Mouse (Mus musculus) heart, postnatal 0 days (tissue): ENCODE results near the gene Dlg2. TPM values are rescaled to one million over a fixed set of nuclear protein-coding genes. Genes with fewer than 3 reads are reported as not detected.

Experiments
- ATAC-seq: fragments of 200-750 bp; cut with Nextera tagmentation; 2 replicates; pipeline ENCODE4 v1.8.0; 2017; ENCODE audit warnings: low read depth, moderate number of reproducible peaks, moderate library complexity; ENCODE audit not compliant: insufficient read depth
- DNase-seq: peaks from one replicate; pipeline ENCODE4 v3.0.0-alpha.2; 2016; ENCODE audit warnings: low spot score
- H3K27ac ChIP-seq: fragments of 300-500 bp; sonication (generic); 2 replicates; pipeline ENCODE4 v1.5.1; 2014; ENCODE audit warnings: low read depth, mild to moderate bottlenecking
- H3K27me3 ChIP-seq: fragments of 300-500 bp; sonication (generic); 2 replicates; pipeline ENCODE4 v1.6.1; 2014; ENCODE audit warnings: low read length, mixed read lengths; ENCODE audit not compliant: control insufficient read depth, insufficient read depth
- H3K36me3 ChIP-seq: fragments of 300-500 bp; sonication (generic); replicated peaks from 2 replicates; pipeline ENCODE4 v1.6.1; 2014; ENCODE audit warnings: low read length, mixed read lengths; ENCODE audit not compliant: control insufficient read depth, insufficient read depth
- H3K4me1 ChIP-seq: fragments of 300-500 bp; sonication (generic); 2 replicates; pipeline ENCODE4 v1.6.1; 2014; ENCODE audit warnings: antibody characterized with exemption; ENCODE audit not compliant: control insufficient read depth, insufficient read depth
- H3K4me2 ChIP-seq: fragments of 300-500 bp; sonication (generic); 2 replicates; pipeline ENCODE4 v1.6.1; 2014; ENCODE audit warnings: low read depth, mild to moderate bottlenecking, low read length, moderate library complexity
- H3K4me3 ChIP-seq: fragments of 300-500 bp; sonication (generic); 2 replicates; pipeline ENCODE4 v1.5.1; 2014; ENCODE audit warnings: low read depth, low read length
- H3K9ac ChIP-seq: fragments of 300-500 bp; sonication (generic); replicated peaks from 2 replicates; pipeline ENCODE4 v1.6.1; 2014; ENCODE audit warnings: low read depth, low read length, mixed read lengths
- H3K9me3 ChIP-seq: fragments of 300-500 bp; sonication (generic); replicated peaks from 2 replicates; pipeline ENCODE4 v1.6.1; 2016; ENCODE audit warnings: low read length; ENCODE audit not compliant: control insufficient read depth
- CTCF ChIP-seq: IDR thresholded peaks from 2 replicates; pipeline ENCODE4 v1.5.1; 2016; ENCODE audit warnings: antibody characterized with exemption, control low read depth, low read depth
- EP300 ChIP-seq: IDR thresholded peaks from 2 replicates; pipeline ENCODE4 v1.6.1; 2016; ENCODE audit warnings: antibody characterized with exemption, low read depth
- WGBS: fragments of 180-500 bp; shearing (Covaris S2); extraction: QIAGEN DNeasy Blood & Tissue Kit; methylation state at CpG from one replicate; pipeline ENCODE4 v1.1.7; 2014; 5-methylcytosine and 5-hydroxymethylcytosine counted together
- polyA plus RNA-seq: library from polyadenylated mRNA; unstranded; fragments of >200 nt; fragmentation: Nextera tagmentation; extraction: Ambion mirVana; gene quantifications from 2 replicates; pipeline ENCODE4 v1.2.1, GENCODE M21; 2015
- total RNA-seq: library from RNA; depleted of rRNA; stranded (reverse); fragments of >200 nt; gene quantifications from 2 replicates; pipeline ENCODE4 v1.2.3, GENCODE M21; 2014; ENCODE audit warnings: low replicate concordance

The Dlg2 gene
- total and polyA plus RNA-seq, 2 experiments from 2014 or later, result 1.3 to 2.3 TPM

- Histone ChIP-seq H3K27ac (no peak overlapping the region), H3K9ac (no peak overlapping the region), H3K36me3 (no peaks in the 10 kb centered on the region), H3K4me3 (no peak overlapping the region), H3K4me1 (no peaks in the 10 kb centered on the region), H3K27me3 (no peaks in the 10 kb centered on the region), H3K9me3 (no peaks in the 10 kb centered on the region), H3K4me2 (no peak overlapping the region)
- DNase-seq (no peak), ATAC-seq (no peak)
- TF ChIP-seq EP300 (no peak), CTCF (no peak)
- WGBS, result 70% methylated on average over 3 of the region's 3 CpGs
Measured at GRCm38 (mm10) chr7:92363386-92363785, 1886.9 kb downstream of the Dlg2 start.

- no peak for TF ChIP-seq EP300
- H3K9ac ChIP-seq, result no peak overlapping the region
- H3K4me1 ChIP-seq, result no peaks in the 10 kb centered on the region
- H3K27ac ChIP-seq, result no peak overlapping the region
- H3K9me3 ChIP-seq, result no peaks in the 10 kb centered on the region
- ATAC-seq, result no peak
- no peaks in the 10 kb centered on the region for H3K27me3 ChIP-seq
- H3K4me2 ChIP-seq, result no peak overlapping the region
- DNase-seq, result no peak
- H3K36me3 ChIP-seq, result no peaks in the 10 kb centered on the region
- 81% methylated on average over 4 of the region's 4 CpGs for WGBS
- H3K4me3 ChIP-seq, result no peak overlapping the region
Measured at GRCm38 (mm10) chr7:92363800-92364199, 1887.3 kb downstream of the Dlg2 start.

- Histone ChIP-seq H3K4me1 (no peaks in the 10 kb centered on the region), H3K27ac (no peak overlapping the region), H3K4me3 (no peak overlapping the region), H3K9ac (no peak overlapping the region), H3K4me2 (no peak overlapping the region), H3K9me3 (no peaks in the 10 kb centered on the region), H3K36me3 (no peaks in the 10 kb centered on the region), H3K27me3 (no peaks in the 10 kb centered on the region)
- no peak for TF ChIP-seq CTCF
- TF ChIP-seq EP300, result no peak
- WGBS, result 69% methylated on average over 1 of the region's 1 CpGs
- ATAC-seq (no peak), DNase-seq (no peak)
Measured at GRCm38 (mm10) chr7:92367111-92367510, 1890.6 kb downstream of the Dlg2 start.

GRCm38 (mm10) chr7:92370521-92370920 lies 1894.0 kb downstream of the Dlg2 start:
- Histone ChIP-seq H3K9ac (no peak overlapping the region), H3K4me1 (no peaks in the 10 kb centered on the region), H3K27me3 (no peaks in the 10 kb centered on the region), H3K4me2 (no peak overlapping the region), H3K36me3 (no peaks in the 10 kb centered on the region), H3K9me3 (no peaks in the 10 kb centered on the region), H3K4me3 (no peak overlapping the region), H3K27ac (no peak overlapping the region)
- TF ChIP-seq EP300, result no peak
- no peak for TF ChIP-seq CTCF
- ATAC-seq, result no peak
- no peak for DNase-seq

- ATAC-seq (no peak), DNase-seq (no peak)
- no peak overlapping the region for H3K4me3 ChIP-seq
- H3K27me3 ChIP-seq, result no peaks in the 10 kb centered on the region
- no peaks in the 10 kb centered on the region for H3K36me3 ChIP-seq
- 54% methylated on average over 4 of the region's 4 CpGs for whole genome bisulfite sequencing
- TF ChIP-seq CTCF, result no peak
- no peak for TF ChIP-seq EP300
- no peak overlapping the region for H3K27ac ChIP-seq
- H3K4me1 ChIP-seq, result no peaks in the 10 kb centered on the region
- no peak overlapping the region for H3K9ac ChIP-seq
- no peak overlapping the region for H3K4me2 ChIP-seq
- no peaks in the 10 kb centered on the region for H3K9me3 ChIP-seq
Measured at GRCm38 (mm10) chr7:92371638-92372037, 1895.2 kb downstream of the Dlg2 start.

GRCm38 (mm10) chr7:92373863-92374357 lies 1897.4 kb downstream of the Dlg2 start:
- no peak overlapping the region for H3K4me2 ChIP-seq
- no peaks in the 10 kb centered on the region for H3K9me3 ChIP-seq
- no peaks in the 10 kb centered on the region for H3K36me3 ChIP-seq
- H3K4me3 ChIP-seq, result no peak overlapping the region
- ATAC-seq (no peak), DNase-seq (no peak)
- H3K4me1 ChIP-seq, result no peaks in the 10 kb centered on the region
- H3K27me3 ChIP-seq, result no peaks in the 10 kb centered on the region
- H3K9ac ChIP-seq, result no peak overlapping the region
- TF ChIP-seq CTCF (no peak), EP300 (no peak)
- H3K27ac ChIP-seq, result no peak overlapping the region
- 82% methylated on average over 5 of the region's 5 CpGs for WGBS
